Mouse (Mus musculus) olfactory bulb, adult 2 months (tissue): ENCODE data around the gene Lime1.

Experiments
- CTCF ChIP-seq: fragments of 200-500 bp; IDR thresholded peaks from 2 replicates; pipeline ENCODE4 v1.5.1; 2012; ENCODE audit warnings: low read depth, mild to moderate bottlenecking, low read length, moderate library complexity; ENCODE audit not compliant: insufficient read depth
- POLR2A ChIP-seq: fragments of 200-500 bp; IDR thresholded peaks from 2 replicates; pipeline ENCODE4 v1.6.1; 2012; ENCODE audit warnings: mild to moderate bottlenecking, low read depth, low read length, moderate library complexity; ENCODE audit not compliant: insufficient read depth

DNA sequence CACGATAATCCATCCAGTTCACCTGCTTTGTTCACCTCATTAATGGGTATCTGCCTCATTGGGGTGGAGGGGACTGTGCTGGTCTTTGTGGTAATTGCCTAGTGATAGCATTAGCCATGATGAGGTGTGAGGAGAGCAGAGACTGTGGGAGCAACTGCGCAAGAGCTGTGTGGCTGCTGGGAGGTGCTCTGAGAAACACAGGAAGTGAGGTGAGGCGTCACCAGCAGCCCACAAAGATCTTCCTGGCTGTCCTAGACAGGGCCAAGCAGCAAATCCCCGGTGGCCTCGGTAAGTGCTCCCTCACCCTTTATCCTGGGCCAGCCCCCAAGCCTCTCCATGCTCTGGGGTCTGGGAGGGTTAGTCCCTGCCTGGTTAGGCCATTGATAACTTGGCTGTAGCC lies 1.2 kb downstream of the Lime1 start:
- TF ChIP-seq POLR2A (no peak), CTCF (no peak)
